Mouse (Mus musculus) kidney, postnatal 25 days (tissue): ENCODE measurements around the gene Polr2i.

ENCODE experiments used
- DNase-seq, 2 experiments: peaks; one replicate each; pipeline ENCODE4 v3.0.0; 2021; ENCODE audit warnings: mixed read lengths in 2 of 2

Polr2i gene

GRCm38 (mm10) chr7:30266780-30267179 is 35.0 kb downstream of the Polr2i start:
- no peak for DNase-seq

GRCm38 (mm10) chr7:30269641-30270040 is 37.9 kb downstream of the Polr2i start:
- DNase-seq = no peak

- DNase-seq = no peak
Observed at GRCm38 (mm10) chr7:30274383-30274782, 42.6 kb downstream of the Polr2i start.

- DNase-seq = no peak
Observed at GRCm38 (mm10) chr7:30278911-30279310, 47.2 kb downstream of the Polr2i start.

GRCm38 (mm10) chr7:30279536-30279935 is 47.8 kb downstream of the Polr2i start:
- DNase-seq = no peak

GRCm38 (mm10) chr7:30279951-30280669 is 48.4 kb downstream of the Polr2i start, which contains the start of the genes Thap8 and Wdr62:
Gene Thap8 (plus strand): TSS chr7:30280094.
Gene Wdr62 (minus strand): TSS chr7:30280419.
- DNase-seq = peak; percentile 93 to 96

- DNase-seq = peak; percentile 86 to 93
Observed at GRCm38 (mm10) chr7:30280670-30281138, 49.0 kb downstream of the Polr2i start.

- no peak for DNase-seq
Observed at GRCm38 (mm10) chr7:30281522-30281921, 49.8 kb downstream of the Polr2i start.

- DNase-seq = no peak
Observed at GRCm38 (mm10) chr7:30282740-30283139, 51.0 kb downstream of the Polr2i start.
